Mouse (Mus musculus) thymus, postnatal 14 days (tissue): Measurements from ENCODE around the gene Pdcl2.

Experiments
- DNase-seq: peaks from one replicate; pipeline ENCODE4 v3.0.0; 2021

The Pdcl2 gene

DNA sequence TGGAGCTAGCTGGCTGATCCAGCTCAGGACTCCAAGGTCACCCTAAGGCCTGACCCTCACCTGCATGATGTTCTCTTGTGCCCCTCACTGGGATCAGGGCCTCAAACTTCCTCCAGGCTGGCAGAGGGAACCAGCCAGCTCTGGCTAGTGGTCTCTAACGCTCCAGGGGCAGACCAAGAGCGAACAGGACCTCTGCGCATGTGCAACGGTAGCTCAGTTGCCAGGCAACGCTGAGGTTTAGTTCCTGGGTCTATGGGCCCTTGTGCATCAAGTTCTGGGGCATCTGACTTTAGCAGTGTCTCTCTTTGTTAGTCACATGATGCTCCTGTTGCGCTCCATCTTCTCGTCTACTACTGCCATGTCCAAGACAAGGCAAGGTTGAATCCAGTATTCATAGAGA, at the start of gene Pdcl2:
Gene Pdcl2 (minus strand): TSS at position 204 of the 400 bp plus-strand sequence.
- DNase-seq = no peak

GRCm38 (mm10) chr5:76379216-76379615, 48.3 kb upstream of the Pdcl2 start:
- no peak for DNase-seq

- DNase-seq = no peak
These were observed 38.4 kb upstream of the Pdcl2 start for GRCm38 (mm10) chr5:76369215-76369840.

- no peak for DNase-seq
These were observed 34.5 kb upstream of the Pdcl2 start for GRCm38 (mm10) chr5:76365406-76365805.

- DNase-seq = no peak
These were observed 32.6 kb upstream of the Pdcl2 start, which contains the start of gene Nmu for GRCm38 (mm10) chr5:76363453-76364104. Gene Nmu, minus strand, starts transcription at chr5:76363788.

DNA sequence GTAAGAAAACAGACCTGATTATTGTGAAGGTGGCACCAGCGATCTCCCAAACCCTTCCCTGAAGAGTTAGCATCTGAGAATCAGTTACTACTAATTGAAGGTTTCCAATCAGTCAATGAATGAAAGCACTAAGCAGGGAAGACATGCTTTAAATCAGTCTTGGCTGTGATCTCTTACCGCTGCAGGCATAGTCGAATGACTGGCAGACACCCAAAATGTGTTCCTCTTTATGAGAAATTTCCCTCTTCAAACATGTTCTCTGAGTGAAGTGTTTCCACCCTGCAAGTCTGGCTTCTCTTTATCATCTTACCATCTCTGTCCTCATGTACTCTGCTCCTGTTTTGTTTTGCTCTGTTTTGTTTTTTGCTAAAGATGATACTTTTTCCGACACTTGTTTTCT, 29.8 kb upstream of the Pdcl2 start:
- DNase-seq = no peak

GRCm38 (mm10) chr5:76360057-76360456, 29.1 kb upstream of the Pdcl2 start:
- DNase-seq = no peak

DNA sequence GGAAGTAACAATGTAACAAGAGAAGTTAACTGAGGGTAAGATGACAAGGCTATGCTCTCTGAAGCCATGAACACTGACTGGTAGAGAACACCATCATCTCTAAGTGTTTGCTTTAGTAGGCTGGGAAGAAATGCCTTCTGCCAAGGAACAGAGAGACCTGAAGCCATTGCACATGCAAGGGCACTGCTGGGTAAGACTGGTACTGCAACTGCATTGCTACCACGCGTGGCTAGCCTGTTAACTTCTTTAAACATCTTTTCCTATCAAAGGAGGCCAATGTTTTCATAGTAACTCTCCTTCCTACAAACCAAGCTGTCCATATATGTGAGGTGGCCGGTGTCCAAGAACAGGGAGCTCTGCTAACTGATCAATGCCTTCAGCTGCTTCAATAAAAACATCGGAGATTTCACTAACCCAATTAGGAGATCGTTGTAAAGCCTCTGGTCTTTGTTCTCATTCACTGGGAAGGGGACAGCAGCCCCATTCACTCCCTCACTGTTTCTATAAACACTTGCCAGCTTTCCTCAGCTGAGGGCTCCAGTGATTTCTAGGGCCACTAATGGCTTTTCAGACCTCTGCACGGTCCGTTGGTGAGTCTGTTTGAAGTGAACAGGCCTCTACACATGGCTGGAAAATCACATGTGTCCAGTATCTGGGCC, 21.1 kb upstream of the Pdcl2 start:
- no peak for DNase-seq

GRCm38 (mm10) chr5:76351537-76351936, 20.6 kb upstream of the Pdcl2 start:
- no peak for DNase-seq

DNA sequence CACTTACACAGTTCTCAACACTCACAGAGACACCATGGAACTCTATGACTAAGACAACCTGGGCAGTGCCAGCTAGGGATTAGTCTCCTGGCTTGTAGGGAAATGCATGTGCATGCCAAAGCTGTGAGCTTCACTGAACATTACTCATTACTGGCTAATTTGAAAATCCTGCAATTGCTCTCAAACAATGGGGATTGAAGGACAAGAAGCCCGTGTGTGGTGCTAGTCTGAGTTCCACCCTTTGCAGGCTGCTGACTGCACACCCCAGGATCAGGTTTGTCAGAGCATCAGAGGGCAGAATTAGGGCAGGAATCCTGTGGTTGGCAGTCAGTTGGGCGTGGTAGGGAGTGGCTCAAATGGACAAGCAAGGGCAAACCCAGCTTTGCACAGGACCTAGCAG, 15.2 kb upstream of the Pdcl2 start:
- DNase-seq = no peak

GRCm38 (mm10) chr5:76340931-76341330, 10.0 kb upstream of the Pdcl2 start:
- no peak for DNase-seq

DNA sequence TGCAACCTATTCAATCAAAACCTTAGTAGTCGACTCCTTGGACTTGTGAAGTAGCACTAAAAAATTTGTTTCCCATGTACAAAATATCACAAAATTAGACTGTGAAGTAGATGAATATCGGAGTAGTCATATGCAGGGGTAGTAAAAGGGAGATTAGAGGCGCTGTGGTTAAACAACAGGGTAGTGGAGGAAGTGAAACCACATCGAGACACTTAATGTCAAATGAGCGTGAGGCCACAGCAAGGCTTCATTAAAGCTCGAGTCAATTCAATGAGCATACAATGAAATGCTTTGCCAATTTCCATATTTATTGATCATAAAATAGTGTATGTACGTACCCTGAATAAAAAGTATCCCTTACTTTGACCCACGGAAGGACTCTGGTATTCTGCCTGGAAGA, 6.1 kb upstream of the Pdcl2 start:
- no peak for DNase-seq

- no peak for DNase-seq
These were observed 2.9 kb upstream of the Pdcl2 start for GRCm38 (mm10) chr5:76333833-76334232.

GRCm38 (mm10) chr5:76327296-76327695, 3.7 kb downstream of the Pdcl2 start:
- no peak for DNase-seq

DNA sequence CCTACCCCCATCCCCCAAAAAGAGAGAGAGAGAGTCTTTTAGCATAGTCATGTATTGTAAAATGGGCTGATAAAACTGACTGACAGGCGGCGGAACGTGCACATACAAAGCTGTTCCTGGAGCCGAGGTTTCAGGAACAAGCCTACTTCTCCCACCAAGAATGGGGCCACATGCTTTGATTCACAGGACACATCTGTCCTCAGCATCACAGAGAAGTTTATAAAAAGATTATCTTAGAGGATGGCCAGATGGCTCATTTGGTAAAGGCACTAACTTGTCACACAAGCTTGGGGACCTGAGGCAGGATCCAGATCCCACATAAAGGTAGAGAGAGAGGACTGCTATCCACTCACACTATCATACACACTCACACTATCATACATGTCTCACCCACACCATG, 5.8 kb downstream of the Pdcl2 start:
- DNase-seq = no peak

GRCm38 (mm10) chr5:76321249-76322196, 9.4 kb downstream of the Pdcl2 start:
- no peak for DNase-seq

- no peak for DNase-seq
These were observed 22.8 kb downstream of the Pdcl2 start for GRCm38 (mm10) chr5:76308206-76308605.

DNA sequence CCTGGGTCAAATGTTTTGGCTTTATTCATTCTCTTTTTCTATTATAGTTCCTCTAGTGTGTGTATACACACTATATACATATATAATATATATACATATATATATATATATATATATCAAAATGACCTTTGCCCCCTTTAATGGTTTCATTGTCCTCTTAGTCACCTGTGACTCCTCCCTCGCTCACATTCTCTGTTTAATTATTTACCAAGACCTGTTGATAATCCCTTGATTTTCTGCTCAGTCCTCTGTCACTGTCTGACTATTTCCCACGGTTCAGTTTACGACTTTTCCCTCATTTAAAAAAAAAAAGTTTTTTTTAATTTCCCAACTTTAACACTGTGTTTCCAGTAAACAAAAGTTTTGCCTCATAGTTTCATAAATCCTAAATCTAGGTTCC, 24.7 kb downstream of the Pdcl2 start:
- no peak for DNase-seq

GRCm38 (mm10) chr5:76305616-76306015, 25.3 kb downstream of the Pdcl2 start:
- no peak for DNase-seq

DNA sequence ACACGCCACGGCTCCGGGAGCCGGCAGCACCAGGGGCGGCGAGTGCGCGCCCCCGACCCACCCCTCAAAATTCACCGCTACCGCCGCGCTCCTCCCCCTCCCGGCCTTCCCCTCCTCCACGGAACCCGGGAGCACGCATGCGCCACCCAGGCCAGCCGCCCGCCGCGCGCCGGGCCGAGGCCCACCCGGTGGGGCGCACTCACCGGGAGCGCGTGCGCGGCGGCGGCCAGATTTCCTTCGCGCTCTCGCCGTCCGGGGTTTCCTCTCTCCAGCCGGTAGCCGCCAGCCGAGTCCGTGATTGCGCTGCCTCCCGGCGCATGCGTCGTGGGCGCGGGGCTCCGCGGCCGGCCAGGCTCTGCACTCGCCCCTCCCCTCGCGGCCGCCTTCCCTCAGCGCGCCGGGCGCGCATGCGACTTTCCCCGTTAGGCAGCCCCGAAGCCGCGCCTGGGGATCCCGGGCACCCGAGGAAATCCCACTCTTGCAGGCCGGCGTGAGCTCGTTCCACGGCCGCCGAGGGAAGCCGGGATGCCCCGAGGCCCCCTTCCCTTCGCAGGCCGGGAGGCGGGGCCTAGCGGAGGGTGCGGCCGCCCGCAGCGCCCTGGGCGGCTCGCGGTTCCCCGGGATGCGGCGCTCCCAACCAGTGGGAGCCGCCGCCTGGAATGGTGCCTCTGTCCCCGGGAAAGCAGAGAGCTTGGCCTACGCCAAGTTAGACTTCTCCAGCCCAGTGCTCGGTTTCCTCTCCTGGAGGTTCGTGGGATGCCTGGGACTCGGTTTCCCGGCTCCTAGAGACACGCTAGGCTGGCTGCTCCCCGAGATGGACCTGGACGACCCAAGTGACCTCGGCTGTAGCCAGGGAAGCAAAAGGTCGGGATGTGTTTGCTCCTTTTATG, 26.3 kb downstream of the Pdcl2 start, which contains the start of gene Clock:
Gene Clock (minus strand): TSS at position 341 of the 890 bp plus-strand sequence.
- DNase-seq = peak; percentile 86

- DNase-seq = peak; percentile 61
These were observed 27.1 kb downstream of the Pdcl2 start for GRCm38 (mm10) chr5:76303745-76304451.
